Mouse (Mus musculus) liver, embryonic 15.5 days (tissue): Measurements from ENCODE around the gene Sugct. TPM values are rescaled to one million over a fixed set of nuclear protein-coding genes. Genes with fewer than 3 reads are reported as not detected.
A peak's percentile ranks its signal among the peaks of the same experiment; 100 is the strongest.

ENCODE experiments used
- ATAC-seq: fragments of 200-750 bp; cut with Nextera tagmentation; 2 replicates; pipeline ENCODE4 v1.8.0; 2017; ENCODE audit warnings: moderate number of reproducible peaks, mild to moderate bottlenecking, moderate library complexity; ENCODE audit not compliant: insufficient read depth
- H3K27ac ChIP-seq: fragments of 300-500 bp; sonication (generic); replicated peaks from 2 replicates; pipeline ENCODE4 v1.5.1; 2015; ENCODE audit warnings: mild to moderate bottlenecking, inconsistent platforms
- H3K27me3 ChIP-seq: fragments of 300-500 bp; sonication (generic); 2 replicates; pipeline ENCODE4 v1.6.1; 2015; ENCODE audit warnings: mild to moderate bottlenecking, inconsistent platforms
- H3K36me3 ChIP-seq: fragments of 300-500 bp; sonication (generic); replicated peaks from 2 replicates; pipeline ENCODE4 v1.6.1; 2015; ENCODE audit warnings: moderate library complexity, mild to moderate bottlenecking, inconsistent platforms
- H3K4me1 ChIP-seq: fragments of 300-500 bp; sonication (generic); replicated peaks from 2 replicates; pipeline ENCODE4 v1.6.1; 2015; ENCODE audit warnings: inconsistent platforms
- H3K4me2 ChIP-seq: fragments of 300-500 bp; sonication (generic); 2 replicates; pipeline ENCODE4 v1.6.1; 2015; ENCODE audit warnings: moderate library complexity, mild to moderate bottlenecking, inconsistent platforms
- H3K4me3 ChIP-seq: fragments of 300-500 bp; sonication (generic); replicated peaks from 2 replicates; pipeline ENCODE4 v1.5.1; 2015; ENCODE audit warnings: mild to moderate bottlenecking, inconsistent platforms
- H3K9ac ChIP-seq: fragments of 300-500 bp; sonication (generic); 2 replicates; pipeline ENCODE4 v1.6.1; 2015; ENCODE audit warnings: moderate library complexity, mild to moderate bottlenecking, inconsistent platforms
- H3K9me3 ChIP-seq: fragments of 300-500 bp; sonication (generic); replicated peaks from 2 replicates; pipeline ENCODE4 v1.6.1; 2016; ENCODE audit warnings: inconsistent platforms
- WGBS: fragments of 180-500 bp; shearing (Covaris S2); methylation state at CpG from one replicate; pipeline ENCODE4 v1.1.7; 2015; ENCODE audit warnings: mixed read lengths; ENCODE audit not compliant: insufficient replicate concordance; 5-methylcytosine and 5-hydroxymethylcytosine counted together
- polyA plus RNA-seq: library from polyadenylated mRNA; unstranded; fragments of >200 nt; fragmentation: Nextera tagmentation; extraction: Ambion mirVana; gene quantifications from 2 replicates; pipeline ENCODE4 v1.2.1, GENCODE M21; 2015

Sugct gene
- polyA plus RNA-seq, 1 experiment from 2014 or later = 4.7 TPM

DNA sequence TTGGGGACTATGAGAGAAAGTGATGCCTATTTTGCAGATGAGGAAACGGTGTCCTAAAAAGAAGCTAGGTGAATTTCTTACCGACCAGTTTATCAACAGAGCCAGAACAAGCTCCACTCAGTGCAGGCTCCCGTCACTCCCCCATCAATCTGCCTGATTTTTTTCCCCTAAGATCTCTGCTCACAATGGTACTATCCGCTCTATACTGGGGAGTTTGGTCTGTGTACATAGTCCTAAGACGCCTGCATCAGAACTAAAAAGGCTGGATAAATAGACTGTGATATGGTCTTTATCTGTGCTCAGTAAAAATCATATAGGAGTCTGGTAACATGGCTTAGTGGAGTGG, 755.9 kb downstream of the Sugct start:
- no peaks in the 10 kb centered on the region for H3K4me1 ChIP-seq
- no peak overlapping the region for H3K27ac ChIP-seq
- H3K4me2 ChIP-seq = no peak overlapping the region
- no peak overlapping the region for H3K4me3 ChIP-seq
- no peak overlapping the region for H3K9ac ChIP-seq
- no peaks in the 10 kb centered on the region for H3K9me3 ChIP-seq
- H3K36me3 ChIP-seq = no peaks in the 10 kb centered on the region
- no peak for ATAC-seq
- H3K27me3 ChIP-seq = no peaks in the 10 kb centered on the region
- WGBS = 67% methylated on average over 5 of the region's 5 CpGs

DNA sequence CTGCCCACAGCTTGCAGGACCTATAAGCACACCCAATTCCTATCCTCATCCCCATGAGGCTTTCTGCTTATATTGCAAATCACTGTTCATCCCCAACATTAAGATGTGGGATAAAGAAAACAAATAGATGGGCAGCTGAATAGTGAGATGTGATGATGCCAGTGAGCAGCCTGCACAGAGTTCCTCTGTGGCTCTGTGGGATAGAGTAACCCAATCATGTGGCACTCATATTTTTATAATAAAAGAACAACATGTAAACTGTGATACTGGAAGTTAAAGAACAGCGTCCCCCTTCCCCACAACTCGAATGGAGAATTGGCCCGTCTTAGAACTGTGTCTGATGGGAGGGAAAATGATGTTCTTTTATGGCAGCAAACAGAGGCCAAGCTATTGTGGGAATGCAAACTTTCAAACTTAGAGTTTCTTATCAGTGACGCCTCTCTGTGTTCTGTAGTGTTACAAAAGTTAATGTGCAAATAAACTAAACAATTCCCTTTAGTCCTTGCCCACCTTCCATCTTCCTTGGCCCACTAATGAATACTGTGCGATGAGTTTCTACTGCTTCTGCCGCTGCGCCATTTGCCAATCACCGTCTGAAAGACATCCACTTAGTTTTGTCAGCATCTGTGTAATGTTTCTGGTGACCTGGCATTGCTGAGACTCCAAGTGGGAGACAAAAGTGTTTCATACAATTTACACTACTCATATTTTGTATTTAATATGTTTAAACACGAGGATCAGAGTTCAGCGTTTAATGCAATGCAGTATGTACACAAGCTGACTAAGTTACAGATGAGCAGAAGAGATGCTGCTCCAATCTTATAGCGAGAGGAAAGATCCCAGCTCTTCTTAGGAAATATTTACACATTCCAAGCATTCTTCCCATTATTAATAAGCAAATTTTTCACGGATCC, 756.5 kb downstream of the Sugct start:
- no peak for ATAC-seq
- Histone ChIP-seq H3K9ac (no peak overlapping the region), H3K4me2 (no peak overlapping the region), H3K4me3 (no peak overlapping the region), H3K27ac (no peak overlapping the region), H3K36me3 (no peaks in the 10 kb centered on the region), H3K9me3 (no peaks in the 10 kb centered on the region), H3K27me3 (no peaks in the 10 kb centered on the region), H3K4me1 (no peaks in the 10 kb centered on the region)
- WGBS = 68% methylated on average over 12 of the region's 12 CpGs

DNA sequence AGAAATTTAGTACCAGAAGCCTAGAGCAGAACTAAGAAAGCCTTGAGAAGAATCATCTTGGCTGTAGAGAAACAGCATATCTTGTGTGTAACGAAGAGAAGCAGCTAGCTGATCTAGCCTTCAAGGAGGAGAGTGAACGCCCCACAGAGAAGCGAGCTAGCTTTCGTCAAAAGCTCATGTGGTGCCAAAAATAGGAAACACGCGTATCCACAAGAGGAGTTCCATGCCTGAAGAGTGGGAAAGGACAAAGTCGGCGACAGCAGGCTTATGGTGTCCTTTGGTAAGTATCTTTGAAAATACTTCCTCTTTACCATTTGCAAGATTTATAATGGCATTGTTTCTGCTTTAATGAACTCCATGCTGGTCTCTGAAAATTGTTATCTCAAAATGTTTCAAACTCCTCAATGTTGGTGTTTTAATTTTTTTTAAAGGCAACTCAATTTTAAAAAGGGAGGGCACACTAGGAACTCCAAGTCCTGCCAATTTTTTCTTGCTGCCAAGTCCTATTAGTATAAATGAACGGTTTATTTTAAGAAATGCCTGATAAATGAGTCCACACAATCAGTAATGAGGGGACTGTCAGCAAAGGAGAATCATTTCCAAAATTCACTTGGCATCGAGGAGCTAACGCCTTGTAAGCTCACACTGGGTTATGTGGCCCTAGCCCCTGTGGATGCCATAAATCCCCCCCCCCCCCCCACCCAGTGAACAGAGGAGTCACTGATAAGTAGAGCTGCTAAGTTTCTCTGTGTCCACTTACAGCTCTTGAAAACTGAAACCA, 757.7 kb downstream of the Sugct start:
- no peak overlapping the region for H3K4me3 ChIP-seq
- no peaks in the 10 kb centered on the region for H3K36me3 ChIP-seq
- no peak overlapping the region for H3K9ac ChIP-seq
- no peaks in the 10 kb centered on the region for H3K4me1 ChIP-seq
- no peak for ATAC-seq
- no peak overlapping the region for H3K4me2 ChIP-seq
- WGBS = 51% methylated on average over 11 of the region's 11 CpGs
- no peaks in the 10 kb centered on the region for H3K27me3 ChIP-seq
- no peak overlapping the region for H3K27ac ChIP-seq
- H3K9me3 ChIP-seq = no peaks in the 10 kb centered on the region

DNA sequence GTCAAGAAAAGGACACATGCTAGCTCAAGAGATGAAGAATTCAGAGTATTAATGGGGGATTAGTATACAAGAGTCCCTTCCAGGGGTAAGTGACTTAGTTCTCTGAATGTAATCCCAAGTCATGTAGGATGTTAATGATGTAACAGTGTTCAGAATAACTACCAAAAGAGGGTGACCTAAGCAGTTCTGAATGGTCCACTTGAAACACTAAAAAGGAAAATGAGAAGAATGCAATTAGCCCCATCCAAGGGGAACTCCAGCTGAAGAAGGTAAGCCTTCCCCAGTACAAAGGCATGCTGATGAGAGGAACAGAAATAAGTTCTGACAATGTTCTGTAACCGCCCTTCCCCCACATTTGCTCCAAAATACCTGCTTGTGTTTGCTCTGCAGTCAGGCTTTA, 760.3 kb downstream of the Sugct start:
- Histone ChIP-seq H3K9ac (no peak overlapping the region), H3K36me3 (no peaks in the 10 kb centered on the region), H3K4me3 (no peak overlapping the region), H3K27ac (no peak overlapping the region), H3K9me3 (no peaks in the 10 kb centered on the region), H3K4me1 (no peaks in the 10 kb centered on the region), H3K27me3 (no peaks in the 10 kb centered on the region), H3K4me2 (no peak overlapping the region)
- no peak for ATAC-seq
- 43% methylated on average over 1 of the region's 1 CpGs for WGBS

DNA sequence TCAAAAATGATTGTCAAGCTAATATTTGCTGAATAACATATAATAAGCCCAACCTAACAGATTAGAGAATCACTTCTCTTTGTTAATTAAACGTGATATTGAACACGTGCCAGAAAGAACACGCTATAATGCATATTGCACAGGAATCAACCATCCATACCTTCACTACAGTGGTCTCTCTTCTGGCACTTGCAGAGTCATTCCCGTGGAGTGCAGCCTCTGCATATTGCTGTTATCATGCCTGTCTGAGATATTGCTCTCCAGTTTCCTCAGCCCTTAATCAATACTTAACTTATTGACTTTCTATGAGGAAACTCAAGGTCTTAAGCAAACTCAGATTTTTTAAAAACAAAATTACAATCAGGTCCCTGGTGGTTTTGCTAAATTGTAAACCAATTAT, 761.8 kb downstream of the Sugct start:
- H3K9me3 ChIP-seq = no peaks in the 10 kb centered on the region
- H3K27ac ChIP-seq = no peak overlapping the region
- 56% methylated on average over 4 of the region's 4 CpGs for WGBS
- H3K4me3 ChIP-seq = no peak overlapping the region
- H3K27me3 ChIP-seq = no peaks in the 10 kb centered on the region
- H3K36me3 ChIP-seq = no peaks in the 10 kb centered on the region
- no peaks in the 10 kb centered on the region for H3K4me1 ChIP-seq
- ATAC-seq = no peak
- no peak overlapping the region for H3K9ac ChIP-seq
- no peak overlapping the region for H3K4me2 ChIP-seq

DNA sequence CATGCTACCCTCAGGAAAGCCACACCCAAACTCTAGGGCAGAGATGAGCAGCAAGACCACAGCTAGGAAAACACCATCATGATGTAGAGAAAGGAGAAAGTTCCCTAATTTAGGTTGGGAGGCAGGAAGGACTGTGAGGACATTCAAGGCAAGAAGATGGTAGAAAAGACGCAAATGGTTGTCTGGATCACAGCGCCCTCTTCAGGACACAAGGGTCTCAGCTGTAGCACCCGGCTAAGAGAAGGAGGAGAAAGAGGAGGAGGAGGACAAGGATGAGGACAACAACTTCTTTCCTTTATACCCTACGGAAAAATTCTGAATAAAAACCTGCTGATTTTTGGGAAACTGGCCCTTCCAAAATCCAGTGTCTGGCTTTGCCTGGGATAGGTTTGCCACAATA, 774.0 kb downstream of the Sugct start:
- Histone ChIP-seq H3K27ac (no peak overlapping the region), H3K4me3 (no peak overlapping the region), H3K9me3 (no peaks in the 10 kb centered on the region), H3K9ac (no peak overlapping the region), H3K4me2 (no peak overlapping the region), H3K27me3 (no peaks in the 10 kb centered on the region), H3K4me1 (no peaks in the 10 kb centered on the region; the same call in 1 of the 2 replicates), H3K36me3 (no peaks in the 10 kb centered on the region)
- WGBS = 33% methylated on average over 4 of the region's 4 CpGs
- ATAC-seq = peak; percentile 15; the same call in 1 of the 2 replicates

DNA sequence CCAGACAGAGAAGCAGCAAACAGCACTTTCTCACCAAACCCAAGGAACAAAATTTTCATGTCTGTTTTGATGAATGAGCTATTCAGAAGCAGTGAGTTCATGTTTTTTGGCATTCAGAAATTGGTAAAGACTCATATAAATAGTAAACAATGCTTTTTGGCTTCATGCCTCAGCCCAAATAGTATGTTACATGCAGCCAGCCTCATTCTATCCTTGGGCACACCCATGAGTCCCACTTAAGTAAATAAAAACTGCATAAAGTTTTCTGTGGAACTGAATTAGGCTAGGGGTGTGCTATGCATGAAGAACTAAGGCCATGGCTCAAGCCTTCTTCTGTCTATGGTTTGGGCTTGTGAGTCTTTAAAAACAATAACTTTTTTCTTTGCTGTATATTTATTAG, 779.7 kb downstream of the Sugct start:
- no peak for ATAC-seq
- no peak overlapping the region for H3K27ac ChIP-seq

DNA sequence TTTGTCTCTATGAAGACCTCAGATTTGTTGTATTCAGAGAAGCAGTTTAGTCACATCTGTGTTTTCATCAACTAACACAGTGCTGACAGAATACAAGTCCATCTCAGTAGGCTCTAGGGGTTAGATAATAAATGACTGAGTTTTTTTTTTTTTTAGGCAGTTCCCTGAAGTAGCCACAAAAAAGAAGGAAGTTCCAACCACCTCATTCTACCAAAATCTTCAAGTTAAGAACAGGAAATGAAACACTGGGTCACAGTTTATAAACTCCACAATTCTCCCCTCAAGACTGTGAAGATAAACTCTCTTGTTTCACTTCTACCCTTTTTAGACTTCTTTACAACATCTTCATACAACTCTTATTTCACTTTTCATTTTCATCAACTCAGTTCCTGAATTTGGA, 783.1 kb downstream of the Sugct start:
- H3K9ac ChIP-seq = no peak overlapping the region
- H3K27ac ChIP-seq = no peak overlapping the region
- H3K36me3 ChIP-seq = no peaks in the 10 kb centered on the region
- H3K4me3 ChIP-seq = no peak overlapping the region
- no peaks in the 10 kb centered on the region for H3K9me3 ChIP-seq
- H3K27me3 ChIP-seq = no peaks in the 10 kb centered on the region
- H3K4me1 ChIP-seq = no peaks in the 10 kb centered on the region
- H3K4me2 ChIP-seq = no peak overlapping the region
- ATAC-seq = no peak

More for the DNA sequence above, 779.7 kb downstream of the Sugct start:
- Histone ChIP-seq H3K4me1 (no peaks in the 10 kb centered on the region), H3K9me3 (no peaks in the 10 kb centered on the region), H3K27me3 (no peaks in the 10 kb centered on the region), H3K36me3 (no peaks in the 10 kb centered on the region), H3K4me3 (no peak overlapping the region), H3K4me2 (no peak overlapping the region), H3K9ac (no peak overlapping the region)

DNA sequence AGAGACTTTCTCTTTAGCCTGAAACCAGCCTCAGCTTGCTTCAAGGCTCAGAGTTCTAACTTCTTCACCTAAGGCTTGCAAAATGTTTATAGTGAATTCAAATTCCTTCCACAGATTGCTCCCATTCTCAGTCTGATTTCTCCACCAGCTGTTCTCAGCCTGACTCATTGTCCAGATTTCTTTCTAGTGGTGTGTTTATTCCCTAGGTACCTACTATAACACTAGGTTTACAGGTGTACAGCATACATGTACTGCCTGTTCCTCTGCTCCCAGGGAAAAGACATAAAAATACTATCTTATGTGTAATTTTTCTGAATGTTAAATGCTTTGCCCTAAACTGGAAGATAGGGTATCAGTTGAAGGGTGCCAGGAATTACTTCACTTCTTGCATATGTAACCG, 788.4 kb downstream of the Sugct start:
- H3K27ac ChIP-seq = no peak overlapping the region
- no peaks in the 10 kb centered on the region for H3K27me3 ChIP-seq
- H3K4me3 ChIP-seq = no peak overlapping the region
- no peak for ATAC-seq
- WGBS = 63% methylated on average over 1 of the region's 1 CpGs
- H3K36me3 ChIP-seq = no peaks in the 10 kb centered on the region
- H3K4me2 ChIP-seq = no peak overlapping the region
- no peaks in the 10 kb centered on the region for H3K4me1 ChIP-seq
- no peaks in the 10 kb centered on the region for H3K9me3 ChIP-seq
- no peak overlapping the region for H3K9ac ChIP-seq

DNA sequence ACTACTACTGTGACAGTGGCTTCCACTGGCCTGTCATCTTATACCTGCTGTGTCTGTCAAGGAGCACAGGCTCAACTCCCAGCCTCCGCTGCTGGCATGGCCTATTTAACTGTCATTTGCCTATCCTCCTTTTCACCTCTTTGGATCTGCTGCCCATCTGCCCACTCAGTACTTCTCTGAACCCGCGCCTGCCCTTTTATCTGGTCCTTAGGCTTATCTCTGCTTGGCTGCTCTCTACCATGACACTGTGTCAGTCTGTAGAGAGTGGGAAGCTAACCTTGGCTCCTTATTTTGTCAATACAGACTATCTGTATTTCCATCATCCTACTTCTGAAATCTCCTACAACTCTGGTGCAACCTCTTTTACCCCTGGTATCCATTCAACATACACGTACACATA, 793.9 kb downstream of the Sugct start:
- Histone ChIP-seq H3K36me3 (no peaks in the 10 kb centered on the region), H3K27me3 (no peaks in the 10 kb centered on the region), H3K9ac (no peak overlapping the region), H3K27ac (no peak overlapping the region), H3K4me1 (0 out of 2 replicates have a peak, but pooled peaks cover 2% of the 10 kb centered on the region), H3K4me2 (no peak overlapping the region), H3K4me3 (no peak overlapping the region), H3K9me3 (no peaks in the 10 kb centered on the region)
- WGBS = 65% methylated on average over 4 of the region's 4 CpGs
- peak; percentile 72 for ATAC-seq

DNA sequence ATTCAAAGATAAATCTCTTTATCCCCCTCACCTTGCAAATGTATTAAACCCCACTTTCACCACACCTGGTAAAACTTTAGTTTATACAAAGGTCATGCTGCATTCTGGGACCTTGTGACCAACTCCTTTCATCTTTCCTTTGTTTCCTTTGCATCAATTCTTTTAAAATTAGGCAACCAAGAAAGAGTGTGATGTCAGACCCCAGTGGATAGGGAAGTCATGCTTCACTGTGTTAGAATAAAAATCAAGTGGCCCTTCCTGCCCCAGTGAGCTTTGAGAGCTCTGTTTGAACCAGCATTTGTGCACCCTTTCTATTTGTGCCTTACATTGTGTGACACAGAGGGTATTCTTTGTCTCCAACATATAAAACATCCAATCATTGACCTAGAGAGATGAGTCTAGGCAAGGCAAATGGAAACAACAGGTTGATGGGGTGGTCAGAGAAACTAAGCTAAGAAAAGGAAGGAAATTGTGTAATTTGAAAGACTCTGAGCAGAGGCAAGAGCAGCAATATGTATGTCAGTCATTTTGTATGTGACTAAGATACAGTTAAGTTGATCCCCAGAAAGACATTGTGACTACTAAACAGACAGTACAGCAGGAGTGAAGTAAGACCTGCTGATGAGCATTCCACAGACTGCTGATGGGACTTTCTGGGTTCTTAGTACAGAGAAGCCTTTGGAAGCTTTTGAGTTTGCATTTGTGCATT, 797.1 kb downstream of the Sugct start:
- Histone ChIP-seq H3K4me1 (0 out of 2 replicates have a peak, but pooled peaks cover 2% of the 10 kb centered on the region), H3K27ac (no peak overlapping the region), H3K9me3 (no peaks in the 10 kb centered on the region), H3K36me3 (no peaks in the 10 kb centered on the region), H3K27me3 (no peaks in the 10 kb centered on the region), H3K4me2 (no peak overlapping the region), H3K9ac (no peak overlapping the region), H3K4me3 (no peak overlapping the region)
- no peak for ATAC-seq
